Mouse (Mus musculus) cerebellum, postnatal 14 days (tissue): ENCODE measurements around the gene Pemt.

ENCODE experiments used
- DNase-seq, 2 experiments: peaks; one replicate each; pipeline ENCODE4 v3.0.0; 2021; ENCODE audit warnings: mixed read lengths in 2 of 2

Gene Pemt

DNA sequence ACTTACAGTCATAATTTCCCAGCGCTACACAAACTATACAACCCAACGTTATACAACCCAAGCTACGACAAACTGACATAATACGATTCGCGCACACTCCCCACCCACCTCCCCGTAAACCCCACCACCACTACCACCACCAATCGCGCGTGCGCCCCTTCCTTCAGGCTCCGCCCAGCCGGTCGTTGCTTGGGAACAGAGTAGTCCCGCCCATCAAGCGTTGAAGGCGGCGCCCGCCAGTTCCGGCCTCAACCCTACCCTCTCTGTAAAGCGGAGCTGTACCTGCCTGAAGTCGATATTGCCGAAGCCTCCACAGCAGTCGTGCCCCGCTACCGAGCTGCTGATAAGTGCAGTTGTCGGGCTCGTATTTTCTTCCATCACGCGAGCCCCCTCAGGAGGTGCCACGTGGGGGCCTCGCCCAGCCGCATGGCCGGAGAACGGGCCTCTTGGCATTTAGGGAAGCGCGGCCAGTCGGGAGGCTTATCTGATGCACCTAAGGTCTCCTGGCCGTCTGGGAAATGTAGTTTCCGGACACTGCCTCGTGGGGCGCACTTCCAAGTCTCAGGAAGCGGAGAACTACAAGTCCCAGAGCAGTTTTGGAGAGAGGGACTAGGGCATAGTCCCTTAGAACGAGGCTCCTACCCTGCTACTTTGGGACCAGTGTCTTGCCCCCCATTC, at the start of gene Pemt:
Pemt (minus strand) TSS at position 432 of the 678 bp plus-strand sequence.
- peak; percentile 97 for DNase-seq

DNA sequence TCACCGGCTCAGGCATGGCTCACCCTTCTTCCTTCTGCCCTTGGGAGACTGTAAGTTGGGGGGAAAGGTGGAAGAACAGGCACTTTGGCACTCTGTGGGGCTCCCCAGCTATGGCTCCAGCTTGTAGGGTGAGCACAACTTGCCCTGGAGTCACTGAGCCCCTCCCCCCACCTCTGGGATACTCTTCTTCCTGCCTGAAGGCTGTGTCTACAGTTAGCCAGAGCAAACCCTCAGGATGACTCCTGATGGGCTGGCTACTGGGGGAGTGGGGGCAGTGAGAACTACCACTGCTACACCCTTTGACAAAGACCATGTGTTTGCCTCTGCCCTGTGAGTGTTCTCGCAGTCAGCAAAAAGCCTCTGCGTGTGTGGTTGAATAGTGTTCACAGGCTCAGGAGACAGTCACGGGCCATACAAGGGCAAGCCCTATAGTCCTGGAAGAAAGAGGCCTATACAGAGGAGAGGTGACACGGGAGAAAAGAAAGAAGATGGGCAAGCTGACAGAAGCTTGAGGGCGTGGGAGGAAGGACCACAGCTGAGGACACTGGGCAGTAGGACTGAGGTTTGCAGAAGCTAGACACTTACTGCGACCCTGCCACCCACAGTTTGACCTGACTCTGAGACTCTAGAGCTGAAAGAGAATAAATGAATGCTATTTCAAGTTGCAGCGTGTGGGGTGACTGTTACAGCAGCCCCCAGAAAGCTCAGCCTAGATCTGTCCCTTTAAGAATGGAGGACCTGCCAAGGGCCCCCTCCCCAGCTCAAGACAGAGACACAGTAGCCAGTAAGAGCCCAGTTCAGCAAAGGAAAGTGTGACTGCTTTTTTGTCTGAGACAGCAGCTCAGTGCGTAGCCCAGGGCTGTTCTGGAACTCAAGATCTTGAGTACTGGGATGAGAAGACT, 48.9 kb upstream of the Pemt start:
- no peak for DNase-seq

DNA sequence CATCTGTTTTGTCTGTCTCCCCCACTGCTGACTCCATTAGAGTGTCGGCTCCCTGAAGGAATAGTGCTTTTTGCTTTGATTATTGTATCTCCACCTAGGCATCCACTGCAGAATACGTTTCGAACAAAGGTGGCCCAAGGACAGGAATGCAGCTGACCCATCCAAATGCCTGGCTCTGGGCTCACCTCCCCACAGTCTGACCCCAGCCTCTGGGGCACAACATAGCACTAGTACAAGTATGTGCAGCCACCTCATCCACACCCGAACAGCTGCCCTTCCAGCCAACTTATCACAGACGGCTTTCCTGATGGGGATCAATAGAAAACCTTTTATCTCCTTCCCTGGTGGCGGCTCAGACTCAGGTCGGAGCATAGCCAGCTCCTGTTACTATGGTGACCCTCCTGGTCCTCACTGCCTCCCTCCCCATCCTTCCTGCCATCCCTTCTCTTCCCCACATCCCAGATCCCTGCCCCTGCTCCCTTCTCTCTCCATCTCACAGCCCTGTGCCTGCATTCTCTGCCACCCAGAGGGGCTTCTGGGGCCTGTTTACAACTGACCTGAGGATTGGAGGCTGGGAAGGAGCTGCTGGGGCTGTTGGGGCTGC, 47.8 kb upstream of the Pemt start:
- DNase-seq = peak in 1 of 2 experiments; percentile 52

DNA sequence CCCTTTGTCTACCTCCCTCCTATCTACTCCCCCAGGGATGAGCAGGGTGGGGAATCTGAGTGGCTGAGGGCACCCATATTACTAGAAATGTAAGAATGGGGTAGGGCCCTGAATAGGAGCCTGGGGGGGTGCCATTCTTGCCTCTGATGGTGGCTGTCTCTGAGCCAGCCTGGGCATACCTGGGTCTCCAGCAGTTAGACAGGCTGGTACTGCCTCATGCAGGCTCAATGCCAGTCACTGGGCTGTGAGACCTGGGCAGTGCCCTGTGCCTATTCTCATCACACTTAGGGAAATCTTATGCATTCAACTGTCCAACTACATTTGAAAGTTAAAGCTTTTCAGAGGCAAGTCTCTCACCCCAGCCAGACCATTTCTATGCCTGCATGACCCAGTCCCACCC, 46.9 kb upstream of the Pemt start:
- peak; percentile 58 to 67 for DNase-seq

DNA sequence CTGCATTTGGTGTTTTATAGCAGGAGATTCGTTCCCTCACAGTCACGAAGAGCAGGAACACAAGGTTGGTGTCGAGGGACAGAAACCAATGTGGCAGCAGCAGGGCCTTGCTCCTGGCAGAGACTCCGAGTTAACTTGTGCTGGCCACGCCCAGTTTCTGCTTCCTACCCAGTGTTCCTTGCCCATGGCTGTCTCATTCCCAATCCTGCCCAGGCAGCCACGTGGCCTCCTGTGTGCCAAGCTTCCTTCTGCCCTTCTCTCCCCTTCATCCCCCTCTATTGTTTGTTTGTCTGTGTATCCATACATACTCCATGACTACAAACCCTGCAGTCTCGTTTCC, 45.1 kb upstream of the Pemt start:
- no peak for DNase-seq

DNA sequence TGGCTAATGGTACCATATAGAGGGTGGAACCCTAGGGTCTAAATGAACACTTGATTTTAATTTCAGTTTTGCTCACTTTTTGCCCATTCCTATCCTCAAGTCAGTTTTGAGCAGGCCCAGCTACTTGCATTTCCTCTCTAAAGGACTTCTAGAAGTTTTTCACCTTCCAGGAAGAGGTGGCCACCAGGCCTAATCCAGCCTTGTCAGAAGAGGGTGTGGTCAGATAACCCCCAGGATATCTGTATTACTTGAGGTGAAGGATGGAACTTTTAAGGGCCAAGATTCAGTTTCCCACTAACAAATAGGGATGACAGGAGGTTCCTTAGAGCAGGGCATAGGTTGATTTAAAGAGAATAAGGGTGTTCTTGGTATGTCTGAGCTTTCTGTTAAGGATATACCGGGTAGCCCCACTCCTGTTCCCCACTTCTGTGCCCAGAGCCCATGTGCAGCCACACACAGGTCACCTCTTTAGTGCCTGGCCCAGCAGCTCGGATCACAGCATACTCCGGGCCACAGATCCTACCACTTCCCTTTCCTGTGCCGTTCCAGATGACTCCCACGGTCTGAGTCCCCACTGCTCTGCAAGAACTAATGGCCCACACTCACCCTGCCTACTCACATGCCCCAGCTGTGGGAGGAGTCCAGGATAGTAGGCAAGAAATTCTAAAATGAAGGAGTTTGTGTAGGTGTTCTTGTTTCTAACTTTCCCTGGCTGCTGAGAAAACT, 44.6 kb upstream of the Pemt start:
- DNase-seq = no peak

DNA sequence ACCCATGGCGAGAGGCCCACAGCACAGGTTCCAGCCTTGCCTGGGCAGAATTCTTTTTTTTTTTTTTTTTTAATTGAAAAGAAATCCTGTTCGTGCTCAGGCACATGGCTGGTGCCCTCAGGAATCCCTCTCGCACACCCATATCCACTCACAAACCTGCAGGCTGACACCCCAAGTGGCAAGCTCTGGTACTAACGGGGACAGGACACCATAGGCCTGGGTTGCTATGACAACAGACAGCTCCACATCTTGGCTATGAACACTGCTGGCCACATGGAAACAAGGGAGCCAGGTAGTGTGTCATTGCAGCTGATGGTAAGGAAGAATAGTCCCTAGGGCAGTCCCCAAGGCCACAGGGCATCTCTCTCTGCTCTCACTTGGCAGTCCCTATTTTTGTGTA, 42.7 kb upstream of the Pemt start:
- DNase-seq = peak; percentile 63 to 83

DNA sequence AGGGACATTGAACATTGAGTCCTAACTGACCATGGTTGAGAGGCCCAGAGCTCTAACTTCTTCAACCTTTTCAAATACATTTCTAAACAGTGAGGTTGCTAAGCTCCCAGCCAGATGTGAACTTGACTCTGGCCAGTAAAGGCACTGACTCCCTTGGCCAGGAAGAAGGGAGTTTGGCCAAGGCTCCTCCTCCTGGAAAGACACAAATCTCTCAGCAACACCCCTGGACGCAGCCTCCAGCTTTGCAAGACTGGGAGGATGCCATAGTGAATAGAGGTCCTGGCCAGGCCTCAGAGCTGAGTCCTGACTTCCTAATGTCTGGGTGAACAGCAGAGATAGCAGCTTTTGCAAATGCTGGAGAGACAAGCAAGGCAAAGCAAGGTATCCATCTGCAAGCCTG, 40.4 kb upstream of the Pemt start:
- no peak for DNase-seq

DNA sequence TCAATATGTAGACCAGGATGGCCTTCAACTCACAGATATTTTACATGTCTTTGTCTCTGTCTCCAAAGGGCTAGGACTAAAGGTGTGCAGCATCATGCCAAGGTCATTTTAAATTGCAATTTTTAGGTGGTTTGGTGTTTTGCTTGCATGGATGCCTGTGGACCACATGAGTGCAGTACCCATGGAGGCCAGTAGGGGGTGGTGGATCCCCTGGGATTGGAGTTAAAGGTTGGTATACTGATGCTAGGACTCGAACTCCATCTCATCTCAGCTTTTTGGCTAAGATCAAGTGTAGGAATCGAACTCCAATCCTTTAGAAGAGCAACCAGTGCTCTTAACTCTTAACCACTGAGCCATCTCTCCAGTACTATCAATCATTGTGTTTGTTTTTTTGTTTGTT, 38.3 kb upstream of the Pemt start:
- DNase-seq = peak in 1 of 2 experiments; percentile 77

DNA sequence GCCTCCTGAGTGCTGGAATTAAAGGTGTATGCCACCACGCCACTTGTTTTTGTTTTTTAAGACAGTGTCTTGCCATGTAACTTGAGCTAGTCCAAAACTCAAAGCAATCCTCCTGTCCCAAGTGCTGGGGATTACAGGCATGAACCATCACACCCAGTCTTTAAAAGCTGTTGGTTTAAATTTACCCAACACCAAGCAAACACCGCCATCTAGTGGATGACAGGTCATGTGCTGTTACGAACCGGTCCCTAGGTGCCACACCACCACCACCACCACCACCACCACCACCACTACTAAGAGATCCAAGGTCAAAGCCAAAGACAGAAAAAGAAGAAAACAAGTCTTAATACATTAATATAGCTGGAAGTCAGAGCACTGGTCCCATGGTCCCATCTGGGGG, 30.5 kb upstream of the Pemt start:
- peak; percentile 89 to 91 for DNase-seq

DNA sequence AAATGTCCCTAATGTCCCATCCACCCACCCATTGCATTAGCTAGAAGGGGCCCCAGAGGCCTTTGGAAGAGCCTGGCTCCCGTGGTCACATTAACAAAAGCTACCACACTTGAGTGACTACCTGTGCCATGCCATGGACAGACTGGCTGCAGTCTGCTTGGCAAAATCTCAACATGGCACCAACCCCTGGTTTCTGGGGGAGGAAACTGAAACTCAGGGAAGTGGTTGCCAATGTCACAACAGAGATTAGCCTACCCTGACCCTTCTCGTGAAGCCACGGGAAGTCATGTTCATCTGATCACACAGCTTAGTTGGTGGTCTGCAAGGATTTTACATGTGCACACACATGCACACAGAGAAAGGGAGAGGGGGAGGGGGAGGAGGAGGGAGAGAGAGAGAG, 29.9 kb upstream of the Pemt start:
- DNase-seq = no peak

DNA sequence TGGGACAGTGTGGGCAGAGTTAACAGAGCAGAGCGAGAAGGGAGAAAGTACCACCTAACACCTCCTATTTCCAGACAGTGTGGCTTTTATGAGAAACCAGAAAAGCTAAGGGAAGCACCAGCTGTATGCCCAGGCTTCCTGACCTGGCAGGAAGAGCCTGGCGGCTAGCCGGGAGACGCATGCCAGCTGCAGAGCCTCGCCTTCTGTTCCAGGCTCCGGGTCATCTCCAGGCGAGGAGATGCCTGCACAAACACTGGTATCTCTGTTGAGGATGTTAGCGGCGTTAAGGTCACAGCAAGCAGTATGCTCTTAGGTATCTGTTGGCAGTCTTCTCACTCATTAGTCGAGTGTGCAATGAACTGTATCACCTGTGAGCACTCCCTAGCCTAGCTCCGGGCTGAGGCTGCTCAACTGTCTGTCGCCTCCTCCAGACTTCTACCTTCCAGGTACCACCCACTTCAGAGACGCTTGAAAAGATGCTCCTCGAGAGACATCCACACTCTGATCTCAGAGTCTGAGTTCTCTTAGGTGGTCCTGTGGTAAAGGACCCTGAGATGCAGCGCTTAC, 27.7 kb upstream of the Pemt start:
- DNase-seq = peak; percentile 84 to 90

DNA sequence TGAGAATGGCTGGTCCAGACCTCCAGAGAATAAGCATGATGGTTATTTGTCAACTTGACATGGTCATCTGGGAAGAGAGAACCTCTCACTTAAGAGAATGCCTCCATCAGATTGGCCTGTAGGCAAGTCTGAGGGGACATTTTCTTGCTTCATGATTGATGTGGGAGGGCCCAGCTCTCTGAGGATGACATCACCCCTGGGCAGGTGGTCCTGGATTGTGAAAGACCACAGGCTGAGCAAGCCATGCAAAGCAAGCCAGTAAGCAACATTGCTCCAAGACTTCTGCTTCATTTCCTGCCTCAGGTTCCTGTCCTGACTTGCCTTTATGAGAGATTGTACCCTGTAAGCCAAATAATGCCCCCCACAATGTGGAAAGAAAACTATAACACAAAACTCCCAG, 26.8 kb upstream of the Pemt start:
- DNase-seq = no peak

DNA sequence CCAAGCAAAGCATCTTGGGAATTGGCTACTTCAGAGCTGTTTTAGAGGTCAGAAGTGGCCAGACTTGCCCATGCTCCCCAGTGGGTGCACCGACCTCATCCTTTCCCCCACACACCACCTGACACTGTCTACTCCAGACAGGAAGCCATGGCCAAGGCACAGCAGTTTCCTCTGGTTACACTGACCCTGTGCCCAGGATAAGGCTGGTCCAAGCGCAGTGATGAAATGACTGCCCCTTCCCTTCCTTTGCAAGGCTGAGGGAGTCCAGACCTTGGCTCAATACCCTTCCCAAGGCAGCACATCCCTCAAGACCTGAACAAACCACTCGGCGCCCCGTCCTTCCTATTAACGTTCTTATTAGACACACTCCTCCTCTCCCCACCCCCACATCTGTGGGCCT, 24.9 kb upstream of the Pemt start:
- DNase-seq = peak; percentile 49 to 67

DNA sequence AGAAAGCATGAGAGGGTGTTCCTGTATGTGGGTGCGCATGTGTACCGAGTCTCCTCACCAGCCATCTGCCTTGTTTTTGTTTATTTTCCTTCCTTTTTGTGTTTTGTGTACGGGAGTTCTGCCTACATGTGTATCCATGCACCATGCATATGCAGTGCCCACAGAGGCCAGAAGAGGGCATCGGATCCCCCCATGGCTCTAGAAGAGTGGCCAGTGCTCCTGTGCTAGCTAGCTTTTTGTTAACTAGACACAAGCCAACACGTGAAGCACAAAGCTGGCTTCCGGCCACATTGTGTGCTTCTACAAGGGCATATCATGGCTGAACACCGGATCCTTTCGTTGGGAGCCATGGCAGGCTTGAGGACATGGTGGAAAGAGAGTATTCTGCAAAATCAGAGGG, 24.3 kb upstream of the Pemt start:
- DNase-seq = peak; percentile 78 to 87

DNA sequence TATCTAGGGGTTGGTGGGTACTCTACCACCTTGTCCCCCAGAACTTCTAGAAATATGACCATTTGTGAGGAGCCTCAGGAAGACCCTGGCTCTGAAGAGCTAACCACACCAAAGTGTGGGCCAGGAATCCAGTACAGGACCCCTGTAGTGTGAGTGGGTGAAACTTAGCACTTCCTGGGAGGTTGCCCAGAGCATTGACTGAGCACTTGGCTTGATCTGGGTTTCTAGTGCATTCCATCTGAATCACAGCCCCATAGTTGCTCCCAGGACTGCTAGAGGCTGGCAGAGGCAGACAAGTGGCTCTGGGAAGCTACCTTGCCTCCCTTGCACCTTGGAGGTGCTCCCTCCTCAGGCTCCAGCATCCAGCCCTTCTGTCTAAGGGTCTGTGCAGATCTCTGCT, 22.3 kb upstream of the Pemt start:
- DNase-seq = no peak

DNA sequence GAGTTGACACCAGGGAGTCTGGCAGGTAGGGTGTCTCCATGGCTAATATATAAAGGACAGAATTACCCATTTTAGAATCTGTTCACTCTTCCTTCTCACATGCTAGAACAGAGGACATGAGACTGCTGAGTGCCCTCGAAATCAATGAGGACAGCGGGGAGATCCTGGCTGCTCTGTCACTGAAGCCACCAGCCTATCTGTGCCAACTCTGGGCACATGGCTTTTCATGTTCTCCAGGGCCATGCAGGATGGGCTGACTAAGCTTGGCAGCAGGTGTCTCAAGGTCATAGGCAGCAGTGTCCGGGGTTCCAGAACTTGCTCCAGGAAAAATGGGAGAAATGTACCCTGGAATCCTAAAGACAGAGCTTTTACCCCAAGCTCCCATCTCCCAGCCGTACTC, 21.4 kb upstream of the Pemt start:
- DNase-seq = no peak

DNA sequence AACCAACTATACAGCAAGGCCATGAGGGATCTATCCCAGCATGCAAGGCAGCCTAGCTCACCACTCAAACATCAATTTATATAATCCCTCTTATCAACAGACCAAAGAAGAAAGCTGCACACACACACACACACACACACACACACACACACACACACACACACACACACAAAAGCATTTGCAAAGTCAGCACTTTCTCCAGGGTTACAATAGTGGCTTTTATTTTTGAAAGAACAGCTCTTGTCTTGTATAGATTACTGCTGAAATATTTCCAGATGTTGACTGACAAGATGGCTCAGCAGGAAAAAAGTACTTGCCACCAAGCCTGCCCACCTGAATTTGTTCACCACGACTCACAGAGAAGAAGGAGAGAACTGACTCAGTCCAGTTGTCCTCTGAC, 19.0 kb upstream of the Pemt start:
- DNase-seq = no peak

DNA sequence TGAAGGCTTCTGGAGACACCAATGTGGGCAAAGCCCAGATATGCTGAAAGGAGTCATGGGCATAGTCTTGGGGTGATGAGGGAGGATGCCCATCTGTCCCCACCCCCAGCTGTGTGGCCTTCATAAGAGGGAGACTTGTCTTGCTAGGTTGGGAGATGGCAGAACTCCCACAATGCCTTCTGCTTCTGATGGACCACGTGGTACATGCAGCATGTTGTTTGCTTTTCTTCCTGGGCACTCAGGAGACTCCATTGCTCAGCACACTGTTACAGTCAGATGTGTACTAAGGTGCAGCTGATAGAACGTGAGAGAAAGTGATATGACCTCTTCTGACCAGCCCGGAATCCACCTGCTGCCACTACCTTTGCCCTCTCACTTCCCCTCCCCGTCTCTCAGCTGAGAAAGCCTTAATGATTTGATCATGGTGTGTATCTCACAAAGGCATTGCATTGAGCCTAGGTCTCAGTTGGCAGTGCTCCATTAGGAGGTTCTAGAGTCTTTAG, 15.3 kb upstream of the Pemt start:
- no peak for DNase-seq

DNA sequence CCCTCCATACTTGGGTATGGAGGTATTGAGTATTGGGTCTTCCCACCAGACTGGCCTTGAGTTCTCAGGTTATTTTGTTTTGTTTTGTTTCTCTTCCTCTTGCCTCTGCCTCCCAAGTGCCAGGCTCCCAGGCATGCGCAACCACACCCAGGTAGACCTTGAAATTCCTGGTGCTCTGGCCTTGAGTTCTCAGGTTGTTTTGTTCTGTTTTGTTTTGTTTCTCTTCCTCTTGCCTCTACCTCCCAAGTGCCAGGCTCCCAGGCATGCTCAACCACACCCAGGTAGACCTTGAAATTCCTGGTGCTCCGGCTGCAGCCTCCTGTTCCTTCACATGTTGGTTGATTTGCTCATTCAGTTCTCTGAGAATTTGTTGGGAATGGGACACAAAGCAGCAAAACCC, 13.7 kb upstream of the Pemt start:
- no peak for DNase-seq

DNA sequence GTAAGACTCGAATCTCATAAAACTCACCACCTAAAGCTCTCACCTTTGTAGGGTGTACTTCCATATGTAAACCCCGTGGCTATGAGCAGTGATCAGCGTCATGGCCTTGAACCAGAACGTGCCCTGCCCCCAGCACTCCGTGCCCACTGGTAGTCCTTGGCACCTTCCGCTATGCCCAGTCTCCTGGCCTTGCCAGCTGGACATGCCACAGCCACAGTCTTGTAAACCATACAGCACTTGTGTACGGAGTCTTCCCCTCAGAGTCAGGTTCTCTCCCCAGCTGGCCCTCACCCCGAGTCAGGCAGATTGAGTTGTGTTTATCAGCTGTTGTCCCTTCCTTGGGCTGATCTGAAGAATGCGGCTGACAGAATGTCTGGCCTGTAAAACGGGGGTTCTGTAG, 12.2 kb upstream of the Pemt start:
- peak; percentile 31 to 37 for DNase-seq

DNA sequence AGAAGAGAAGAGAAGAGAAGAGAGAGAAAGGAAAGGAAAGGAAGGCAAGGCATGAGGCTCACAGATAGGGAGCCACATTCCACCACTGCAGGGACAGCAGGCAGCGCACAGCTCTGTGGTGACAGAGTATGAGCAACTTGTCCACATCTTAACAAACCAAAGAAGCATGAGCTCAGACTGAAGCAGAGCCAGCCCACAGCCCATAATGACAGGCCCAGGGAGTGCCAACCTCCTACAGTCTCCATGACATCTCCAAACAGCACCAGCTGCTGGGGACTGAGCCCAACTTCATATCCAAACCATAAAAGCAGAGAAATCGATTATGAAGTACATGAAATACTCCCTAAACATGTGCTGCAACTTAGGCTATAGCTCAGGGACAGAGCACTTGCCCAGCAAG, 11.7 kb upstream of the Pemt start:
- DNase-seq = no peak

DNA sequence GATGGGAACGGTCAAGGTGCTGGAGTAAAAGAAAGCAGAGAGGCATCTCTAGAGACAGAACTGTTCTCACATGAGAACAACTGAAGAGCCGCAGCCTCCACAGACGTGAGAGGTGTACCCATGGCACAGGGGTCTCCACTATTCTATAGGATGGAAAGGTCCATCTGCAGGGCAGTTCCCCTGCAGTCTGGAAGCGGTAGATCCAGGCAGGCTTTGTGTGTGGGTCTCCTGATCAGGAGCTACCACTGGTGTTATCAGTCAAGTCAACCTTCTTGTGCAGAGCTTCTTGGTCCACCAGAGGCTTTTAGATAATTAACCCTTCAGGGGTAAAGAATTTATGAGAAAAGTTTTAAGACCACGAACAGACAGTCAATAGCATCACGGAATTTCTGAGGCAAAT, 10.2 kb upstream of the Pemt start:
- no peak for DNase-seq
